Mouse (Mus musculus) lung, adult 2 months (tissue): ENCODE results near the gene Ablim1. TPM values are rescaled to one million over a fixed set of nuclear protein-coding genes. Genes with fewer than 3 reads are reported as not detected.

Experiments used
- DNase-seq: peaks from one replicate; pipeline ENCODE4 v3.0.0; 2022
- H3K4me1 ChIP-seq: fragments of 200-500 bp; 2 replicates; pipeline ENCODE4 v1.6.1; 2011; ENCODE audit warnings: low read length; ENCODE audit not compliant: control insufficient read depth, insufficient read depth
- H3K4me3 ChIP-seq: fragments of 200-500 bp; replicated peaks from 2 replicates; pipeline ENCODE3; 2011; ENCODE audit warnings: low read depth, mild to moderate bottlenecking, control low read depth, low read length; ENCODE audit errors: extremely low read depth
- CTCF ChIP-seq: fragments of 200-500 bp; IDR thresholded peaks from 2 replicates; pipeline ENCODE4 v1.5.1; 2011; ENCODE audit warnings: mild to moderate bottlenecking, low read length, control low read depth; ENCODE audit not compliant: insufficient read depth
- POLR2A ChIP-seq: fragments of 200-500 bp; IDR thresholded peaks from 2 replicates; pipeline ENCODE4 v1.6.1; 2011; ENCODE audit warnings: low read depth, mild to moderate bottlenecking, control low read depth, low read length, borderline replicate concordance; ENCODE audit errors: extremely low read depth
- WGBS: fragments of 180-500 bp; shearing (Covaris S2); methylation state at CpG from one replicate; pipeline ENCODE4 v1.1.7; 2018; 5-methylcytosine and 5-hydroxymethylcytosine counted together
- polyA plus RNA-seq: library from polyadenylated mRNA; depleted of rRNA; stranded (reverse); fragments of >200 nt; gene quantifications from 2 replicates; pipeline ENCODE4 v1.2.3, GENCODE M21; 2012; rRNA removed

Ablim1 gene
- polyA plus RNA-seq, 1 experiment, result 71.3 TPM

- TF ChIP-seq CTCF, result no peak
- no peak for TF ChIP-seq POLR2A
- peaks cover 14% of the 10 kb centered on the region for H3K4me1 ChIP-seq
- DNase-seq, result no peak
- H3K4me3 ChIP-seq, result no peak overlapping the region
- 63% methylated on average over 8 of the region's 8 CpGs for WGBS
These were observed 321.7 kb downstream of the Ablim1 start for GRCm38 (mm10) chr19:56992978-56993545.

GRCm38 (mm10) chr19:56990367-56991111 is 324.2 kb downstream of the Ablim1 start:
- WGBS, result 50% methylated on average over 14 of the region's 14 CpGs
- Histone ChIP-seq H3K4me1 (peaks cover 12% of the 10 kb centered on the region), H3K4me3 (no peak overlapping the region)
- TF ChIP-seq CTCF, result no peak
- no peak for TF ChIP-seq POLR2A
- DNase-seq, result peak; percentile 25

GRCm38 (mm10) chr19:56989171-56989570 is 325.5 kb downstream of the Ablim1 start:
- no peak for TF ChIP-seq CTCF
- WGBS, result 69% methylated on average over 8 of the region's 8 CpGs
- Histone ChIP-seq H3K4me3 (no peak overlapping the region), H3K4me1 (peaks cover 7% of the 10 kb centered on the region; the same call in 1 of the 2 replicates)
- no peak for DNase-seq

GRCm38 (mm10) chr19:56984229-56984628 is 330.5 kb downstream of the Ablim1 start:
- 51% methylated on average over 4 of the region's 4 CpGs for WGBS
- DNase-seq, result no peak
- no peak for TF ChIP-seq CTCF
- TF ChIP-seq POLR2A, result no peak
- Histone ChIP-seq H3K4me1 (peaks cover 3% of the 10 kb centered on the region; the same call in 1 of the 2 replicates), H3K4me3 (no peak overlapping the region)

GRCm38 (mm10) chr19:56983757-56984156 is 331.0 kb downstream of the Ablim1 start:
- Histone ChIP-seq H3K4me3 (no peak overlapping the region), H3K4me1 (0 out of 2 replicates have a peak, but pooled peaks cover under 1% of the 10 kb centered on the region)
- TF ChIP-seq POLR2A (no peak), CTCF (no peak)
- 62% methylated on average over 10 of the region's 10 CpGs for WGBS
- no peak for DNase-seq

Other genes with a start within 250 kb of the Ablim1 start
- gene Fam160b1, start 45.8 kb upstream of the Ablim1 start, polyA plus RNA-seq, result 12.7 and 17.5 TPM in 2 replicates
- gene Trub1, start 138.0 kb upstream of the Ablim1 start, polyA plus RNA-seq, result 2.8 and 3.4 TPM in 2 replicates